Mouse (Mus musculus): ENCODE results near the gene Crhr1. TPM values are rescaled to one million over a fixed set of nuclear protein-coding genes. Genes with fewer than 3 reads are reported as not detected.
A peak's percentile ranks its signal among the peaks of the same experiment; 100 is the strongest.

Gene Crhr1
- total and polyA plus RNA-seq, 3 experiments, result not detected

- dilution Hi-C loops (cut with MboI; ENCODE audit: extremely low pct_ligation_motif_present, extremely low pct_unique_long_range_greater_than_20kb, low sequenced_read_pairs), result no loop called here
- peaks cover 20 to 62% of the 10 kb centered on the region in 2 experiments for H3K4me1 ChIP-seq (ENCODE audit: control insufficient read depth in 1 of 2, insufficient read depth in 2 of 2)
- H3K4me2 ChIP-seq (ENCODE audit: insufficient read depth, low read depth, poor library complexity, severe bottlenecking), result no peak overlapping the region
- in situ Hi-C loops (cut with MboI; ENCODE audit: low pct_ligation_motif_present, low pct_unique_long_range_greater_than_20kb, low sequenced_read_pairs), result loop anchor here (5.0 kb wide), 1 partner anchor 149 kb away; no protein-coding TSS in a partner anchor
- H3K27ac ChIP-seq (ENCODE audit: insufficient read depth, low read depth), result no peak overlapping the region
- TF ChIP-seq IRF4 (IDR thresholded peaks at IDR 0.05; ENCODE audit: low read depth, low read length), result no peak
- TF ChIP-seq MYC (IDR thresholded peaks at IDR 0.05; ENCODE audit: low read depth, low read length), result no peak
- no peak for TF ChIP-seq MXI1 (IDR thresholded peaks at IDR 0.05; ENCODE audit: low read depth, low read length)
- TF ChIP-seq HCFC1 (IDR thresholded peaks at IDR 0.05; ENCODE audit: low read depth, low read length), result no peak
- TF ChIP-seq TBP (conservative IDR thresholded peaks at IDR 0.05; ENCODE audit: low read depth, low read length), result no peak
- no peak for TF ChIP-seq NRF1 (IDR thresholded peaks at IDR 0.05; ENCODE audit: low read depth, low read length)
- no peak for TF ChIP-seq RCOR1 (conservative IDR thresholded peaks at IDR 0.05; ENCODE audit: low read depth, low read length)
- TF ChIP-seq NELFE (IDR thresholded peaks at IDR 0.05; ENCODE audit: low read depth, low read length), result no peak
- no peak for TF ChIP-seq RAD21 (IDR thresholded peaks at IDR 0.05; ENCODE audit: low read depth, low read length)
- TF ChIP-seq USF2 (conservative IDR thresholded peaks at IDR 0.05; ENCODE audit: low read depth, low read length), result no peak
- TF ChIP-seq ZMIZ1 (IDR thresholded peaks at IDR 0.05; ENCODE audit: low read depth, low read length), result no peak
- no peak for TF ChIP-seq TCF12 (IDR thresholded peaks at IDR 0.05; ENCODE audit: low read depth, low read length)
- TF ChIP-seq MAX (IDR thresholded peaks at IDR 0.05; ENCODE audit: low read length), result no peak
- H3K27me3 ChIP-seq (replicated peaks), result peaks cover 1% of the 10 kb centered on the region
- no peak overlapping the region for H3K4me3 ChIP-seq (replicated peaks in 1 of 3; ENCODE audit: low read depth in 2 of 3, low read length in 2 of 3, poor library complexity in 1 of 3)
- no peak for DNase-seq (ENCODE audit: extremely low read depth)
- H3K36me3 ChIP-seq (replicated peaks in 1 of 2; ENCODE audit: control insufficient read depth in 1 of 2, insufficient read depth in 1 of 2, low read length in 1 of 2), result no peaks in the 10 kb centered on the region
- H3K9ac ChIP-seq (ENCODE audit: insufficient read depth, low read depth), result no peak overlapping the region
- H3K9me3 ChIP-seq (replicated peaks; ENCODE audit: low read length), result no peaks in the 10 kb centered on the region
- no peaks in the 10 kb centered on the region for H3K79me2 ChIP-seq (replicated peaks; ENCODE audit: control insufficient read depth, extremely low read depth, insufficient read depth, poor library complexity, severe bottlenecking)
Observed at GRCm38 (mm10) chr11:104161153-104161552, 28.5 kb downstream of the Crhr1 start.

GRCm38 (mm10) chr11:104164257-104164656 is 31.6 kb downstream of the Crhr1 start:
- Histone ChIP-seq H3K4me1 (ENCODE audit: control insufficient read depth in 1 of 2, insufficient read depth in 2 of 2) (peaks cover 20 to 64% of the 10 kb centered on the region in 2 experiments), H3K9me3 (replicated peaks; ENCODE audit: low read length) (no peaks in the 10 kb centered on the region), H3K27me3 (replicated peaks) (no peaks in the 10 kb centered on the region), H3K4me2 (ENCODE audit: insufficient read depth, low read depth, poor library complexity, severe bottlenecking) (peak overlapping the region; percentile 86), H3K27ac (ENCODE audit: insufficient read depth, low read depth) (no peak overlapping the region), H3K4me3 (replicated peaks in 1 of 3; ENCODE audit: low read depth in 2 of 3, low read length in 2 of 3, poor library complexity in 1 of 3) (no peak overlapping the region), H3K36me3 (replicated peaks in 1 of 2; ENCODE audit: control insufficient read depth in 1 of 2, insufficient read depth in 1 of 2, low read length in 1 of 2) (no peaks in the 10 kb centered on the region), H3K9ac (ENCODE audit: insufficient read depth, low read depth) (no peak overlapping the region), H3K79me2 (replicated peaks; ENCODE audit: control insufficient read depth, extremely low read depth, insufficient read depth, poor library complexity, severe bottlenecking) (no peaks in the 10 kb centered on the region)
- in situ Hi-C loops (cut with MboI; ENCODE audit: low pct_ligation_motif_present, low pct_unique_long_range_greater_than_20kb, low sequenced_read_pairs) (loop anchor here (5.0 kb wide), 1 partner anchor 152 kb away; no protein-coding TSS in a partner anchor), dilution Hi-C loops (cut with MboI; ENCODE audit: extremely low pct_ligation_motif_present, extremely low pct_unique_long_range_greater_than_20kb, low sequenced_read_pairs) (no loop called here)
- DNase-seq (ENCODE audit: extremely low read depth), result peak; percentile 75
- TF ChIP-seq RAD21 (IDR thresholded peaks at IDR 0.05; ENCODE audit: low read depth, low read length) (no peak), JUN (IDR thresholded peaks at IDR 0.05; ENCODE audit: insufficient read depth, low read depth, low read length) (no peak), MAFK (IDR thresholded peaks at IDR 0.05; ENCODE audit: insufficient replicate concordance, low read length) (0 out of 2 replicates have a peak, but pooled peaks have one; percentile 23), ZKSCAN1 (IDR thresholded peaks at IDR 0.05; ENCODE audit: borderline replicate concordance, low read depth, low read length) (no peak), UBTF (IDR thresholded peaks at IDR 0.05; ENCODE audit: low read depth, low read length) (no peak), CHD1 (IDR thresholded peaks at IDR 0.05; ENCODE audit: low read depth, low read length) (no peak), TBP (conservative IDR thresholded peaks at IDR 0.05; ENCODE audit: low read depth, low read length) (no peak; the same call in 1 of the 2 replicates), MAX (IDR thresholded peaks at IDR 0.05; ENCODE audit: low read length) (peak; percentile 85), MAZ (IDR thresholded peaks at IDR 0.05; ENCODE audit: low read depth, low read length) (peak; percentile 70), USF2 (conservative IDR thresholded peaks at IDR 0.05; ENCODE audit: low read depth, low read length) (no peak), EP300 (IDR thresholded peaks at IDR 0.05; ENCODE audit: low read length) (peak; percentile 91), SIN3A (IDR thresholded peaks at IDR 0.05; ENCODE audit: low read length) (peak; percentile 61; the same call in 1 of the 2 replicates), NRF1 (IDR thresholded peaks at IDR 0.05; ENCODE audit: low read depth, low read length) (0 out of 2 replicates have a peak, but pooled peaks have one; percentile 7), NELFE (IDR thresholded peaks at IDR 0.05; ENCODE audit: low read depth, low read length) (no peak), HCFC1 (IDR thresholded peaks at IDR 0.05; ENCODE audit: low read depth, low read length) (peak; percentile 18; the same call in 1 of the 2 replicates), CHD2 (IDR thresholded peaks at IDR 0.05; ENCODE audit: low read length) (no peak), POLR2AphosphoS2 (IDR thresholded peaks at IDR 0.05; ENCODE audit: low read depth, low read length) (no peak), GABPA (IDR thresholded peaks at IDR 0.05; ENCODE audit: insufficient replicate concordance, low read depth, low read length) (no peak), ZNF384 (IDR thresholded peaks at IDR 0.05; ENCODE audit: low read depth, low read length) (no peak), ETS1 (conservative IDR thresholded peaks at IDR 0.05; ENCODE audit: low read depth, low read length) (peak; percentile 63), SMC3 (IDR thresholded peaks at IDR 0.05; ENCODE audit: low read depth, low read length) (peak; percentile 15; the same call in 1 of the 2 replicates), MYC (IDR thresholded peaks at IDR 0.05; ENCODE audit: low read depth, low read length) (peak; percentile 72), ZMIZ1 (IDR thresholded peaks at IDR 0.05; ENCODE audit: low read depth, low read length) (no peak), E2F4 (IDR thresholded peaks at IDR 0.05; ENCODE audit: insufficient replicate concordance, low read depth, low read length) (no peak), BHLHE40 (IDR thresholded peaks at IDR 0.05; ENCODE audit: low read depth, low read length) (peak; percentile 70), MXI1 (IDR thresholded peaks at IDR 0.05; ENCODE audit: low read depth, low read length) (peak; percentile 66; the same call in 1 of the 2 replicates), KAT2A (IDR thresholded peaks at IDR 0.05; ENCODE audit: insufficient replicate concordance, low read length) (no peak)
